Mouse (Mus musculus): ENCODE data around the gene Epb41l1.
"Not testable (repeated sequence)": the region's sequence is repeated elsewhere in the genome, so short reads cannot be mapped to it uniquely, and the experiment has no call there.

Gene Epb41l1

DNA sequence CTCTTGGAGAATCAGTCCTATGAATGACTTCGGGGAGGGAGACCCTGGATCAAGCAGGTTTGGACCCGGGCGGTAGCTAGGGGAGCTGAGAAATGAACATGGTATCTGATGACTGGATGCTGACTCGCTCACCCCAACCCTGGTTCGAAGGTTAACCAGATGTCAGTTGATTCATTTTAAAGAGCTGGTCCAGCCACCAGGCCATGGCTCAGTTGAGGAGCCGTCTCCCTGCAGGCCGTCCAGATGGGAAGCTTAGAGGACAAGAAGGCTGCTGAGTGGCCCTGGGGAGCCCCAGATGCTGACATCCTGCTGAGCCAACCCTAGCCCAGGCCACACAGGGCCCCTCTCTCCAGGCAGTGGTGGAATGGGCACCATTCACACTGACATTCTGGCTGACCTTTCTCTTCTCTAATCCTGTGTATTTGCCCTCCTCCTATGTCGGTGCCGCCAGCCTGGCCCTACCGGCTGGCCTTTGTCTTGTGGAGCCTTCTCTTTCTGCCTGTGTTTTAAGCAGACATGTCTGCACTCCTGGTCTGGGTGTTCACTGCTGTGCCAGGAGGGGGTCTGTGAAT, 67.0 kb downstream of the Epb41l1 start:
- DNase-seq (ENCODE audit: low spot score), result no peak

DNA sequence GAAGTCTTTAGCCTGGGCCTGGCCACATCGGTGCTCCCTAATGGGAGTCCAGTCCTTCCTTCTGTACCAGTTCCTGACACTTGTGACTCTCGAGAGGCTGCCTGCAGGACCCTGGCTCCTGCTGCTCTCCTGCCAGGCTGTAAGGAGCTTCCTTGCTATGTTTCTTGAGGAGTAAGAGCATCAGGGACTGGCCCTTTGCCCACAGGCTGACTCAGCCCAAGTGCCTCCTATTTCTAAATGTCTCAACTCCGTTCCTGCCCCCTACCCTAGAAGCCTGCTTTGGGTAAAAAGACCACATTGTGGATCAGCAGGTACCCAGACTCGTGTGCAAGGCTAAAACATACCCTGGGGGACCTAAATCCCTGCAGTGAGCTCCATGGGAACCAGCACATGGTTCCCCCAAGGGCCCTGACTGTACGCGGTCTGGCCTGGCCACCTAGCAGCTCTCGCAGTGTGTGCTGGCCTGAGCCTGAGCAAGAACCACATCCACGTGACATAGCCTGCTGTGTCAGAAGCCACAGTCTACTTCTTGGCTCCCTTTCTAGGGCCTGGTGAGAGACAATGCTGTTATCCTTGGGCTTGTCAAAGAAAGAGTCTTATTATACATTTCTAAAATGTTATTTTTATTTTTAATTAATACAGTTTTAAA, 67.6 kb downstream of the Epb41l1 start:
- DNase-seq (ENCODE audit: low spot score), result no peak

DNA sequence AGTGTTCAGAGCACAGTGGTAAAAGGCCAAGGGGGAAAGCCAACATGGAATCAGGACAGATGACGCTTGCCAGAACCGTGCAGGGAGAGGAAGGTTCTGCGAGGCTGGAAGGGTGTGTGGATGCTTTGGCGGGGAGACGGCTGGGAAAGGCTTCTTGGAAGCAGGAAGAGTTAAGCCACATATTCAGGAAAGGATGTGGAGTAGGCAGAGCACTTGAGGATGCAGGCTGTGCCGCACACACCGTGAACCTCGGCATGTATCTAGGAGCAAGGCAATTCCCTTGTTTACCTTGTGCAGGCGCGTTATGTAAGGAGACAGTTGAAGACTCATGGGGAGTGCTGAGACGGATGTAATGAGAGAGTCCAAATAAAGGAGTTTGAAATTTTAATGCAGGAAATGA, 69.5 kb downstream of the Epb41l1 start:
- DNase-seq (ENCODE audit: low spot score), result no peak

DNA sequence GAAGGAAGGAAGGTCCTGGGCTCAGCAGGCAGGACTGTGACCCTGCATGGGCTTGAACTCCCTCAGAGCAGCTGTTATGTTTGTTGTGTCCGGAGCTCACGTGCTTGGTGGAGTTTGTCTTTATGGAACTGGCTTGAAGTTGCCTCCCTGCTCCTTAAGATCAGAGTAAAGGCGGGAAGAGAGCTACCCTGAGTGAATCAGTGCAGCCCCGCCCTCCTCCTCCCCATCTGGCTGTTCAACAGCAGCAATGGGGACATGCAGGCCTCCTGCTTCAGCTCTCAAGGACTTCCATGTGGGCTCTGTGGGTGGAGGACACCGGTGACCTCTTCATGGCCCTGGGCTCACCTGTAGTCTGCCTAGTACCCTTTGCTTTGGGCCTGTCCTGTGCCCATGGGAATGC, 71.1 kb downstream of the Epb41l1 start:
- no peak for DNase-seq (ENCODE audit: low spot score)

- no peak for DNase-seq (ENCODE audit: low spot score)
Measured at GRCm38 (mm10) chr2:156493766-156494165, 73.1 kb downstream of the Epb41l1 start.

- DNase-seq (ENCODE audit: low spot score), result no peak
Measured at GRCm38 (mm10) chr2:156494465-156494864, 73.8 kb downstream of the Epb41l1 start.

GRCm38 (mm10) chr2:156494875-156495274, 74.2 kb downstream of the Epb41l1 start:
- DNase-seq (ENCODE audit: low spot score), result no peak

GRCm38 (mm10) chr2:156496816-156497566, 76.3 kb downstream of the Epb41l1 start:
- DNase-seq (ENCODE audit: low spot score), result no peak

DNA sequence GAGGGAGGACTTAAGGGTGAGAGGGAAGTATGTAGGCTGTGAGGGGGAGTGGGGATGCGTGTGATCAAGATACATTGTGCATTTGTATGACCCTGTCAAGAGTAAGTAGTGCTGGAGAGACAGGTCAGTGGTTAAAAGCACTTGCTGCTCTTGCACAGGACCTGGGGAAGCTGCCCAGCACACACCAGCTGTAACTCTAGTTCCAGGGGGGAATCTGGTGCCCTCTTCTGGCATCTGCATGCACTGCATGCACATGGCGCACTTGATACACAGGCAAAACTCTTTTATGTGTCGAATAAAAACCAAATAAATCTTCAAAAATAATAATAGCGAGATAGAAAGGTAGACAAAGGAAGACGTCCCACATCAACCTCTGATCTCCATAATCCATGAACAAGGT, 77.2 kb downstream of the Epb41l1 start:
- DNase-seq (ENCODE audit: low spot score), result peak; percentile 61

GRCm38 (mm10) chr2:156501025-156501424, 80.3 kb downstream of the Epb41l1 start:
- no peak for DNase-seq (ENCODE audit: low spot score)

GRCm38 (mm10) chr2:156505533-156505932, 84.8 kb downstream of the Epb41l1 start:
- DNase-seq (ENCODE audit: low spot score), result no peak

DNA sequence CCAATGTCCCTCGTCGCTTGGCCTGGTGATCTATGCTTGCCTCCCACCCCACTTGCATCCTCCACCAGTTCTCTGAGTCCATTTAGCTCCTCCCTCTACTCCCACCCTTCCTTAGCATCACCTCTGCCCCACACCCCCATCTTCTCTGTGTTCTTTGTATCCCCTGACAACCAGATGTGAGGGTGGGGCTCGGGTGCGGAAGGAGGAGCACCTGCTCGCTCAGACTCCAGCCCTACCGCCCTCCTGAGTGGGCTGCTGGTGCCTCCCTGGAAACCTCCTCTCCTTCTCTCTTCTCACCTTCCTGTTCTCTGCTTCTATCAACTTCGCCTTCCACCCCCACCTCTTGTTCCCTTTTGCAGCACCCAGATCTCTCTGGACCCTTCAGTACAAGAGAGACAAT, 91.3 kb downstream of the Epb41l1 start:
- no peak for DNase-seq (ENCODE audit: low spot score)

DNA sequence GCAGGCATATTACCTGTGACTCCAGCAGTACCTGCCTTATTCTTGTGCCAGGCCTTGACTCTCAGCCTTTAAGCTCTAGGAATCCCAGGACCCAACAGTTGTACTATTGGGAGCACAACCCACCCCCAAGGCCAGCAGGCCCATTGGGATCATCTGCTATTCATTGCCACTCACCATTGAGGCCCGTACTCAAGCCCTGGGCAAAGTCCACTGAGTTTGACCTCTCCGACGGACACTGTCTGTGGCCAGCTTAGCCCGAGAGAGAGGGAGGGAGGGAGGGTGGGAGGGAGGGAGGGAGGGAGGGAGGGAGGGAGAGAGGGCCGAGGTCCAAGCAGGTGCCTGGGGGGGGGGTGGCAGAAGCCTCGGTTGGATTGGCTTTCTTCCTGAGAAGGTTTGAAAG, 91.9 kb downstream of the Epb41l1 start:
- DNase-seq (ENCODE audit: low spot score), result no peak

DNA sequence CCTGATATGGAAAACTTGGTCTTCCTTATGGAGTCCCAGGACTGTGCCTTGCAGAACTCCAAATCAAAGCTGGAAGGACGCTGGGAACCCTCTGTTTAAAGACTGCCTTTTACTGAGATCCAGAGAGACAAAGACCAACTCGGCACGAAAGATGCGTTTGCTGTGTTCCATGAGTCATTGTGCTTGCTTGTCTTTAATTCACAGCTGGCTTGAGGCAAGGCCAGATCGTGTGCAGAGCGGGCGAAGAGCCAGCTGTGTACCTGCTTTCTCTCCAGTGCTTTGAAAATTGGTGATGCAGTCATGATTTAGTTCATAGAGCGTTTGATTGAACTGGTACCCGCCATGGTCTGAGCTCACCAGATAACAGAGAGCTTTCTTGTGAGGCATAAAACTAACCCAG, 94.4 kb downstream of the Epb41l1 start:
- no peak for DNase-seq (ENCODE audit: low spot score)

- peak; percentile 71 for DNase-seq (ENCODE audit: low spot score)
Measured at GRCm38 (mm10) chr2:156515565-156516185, 95.0 kb downstream of the Epb41l1 start.

DNA sequence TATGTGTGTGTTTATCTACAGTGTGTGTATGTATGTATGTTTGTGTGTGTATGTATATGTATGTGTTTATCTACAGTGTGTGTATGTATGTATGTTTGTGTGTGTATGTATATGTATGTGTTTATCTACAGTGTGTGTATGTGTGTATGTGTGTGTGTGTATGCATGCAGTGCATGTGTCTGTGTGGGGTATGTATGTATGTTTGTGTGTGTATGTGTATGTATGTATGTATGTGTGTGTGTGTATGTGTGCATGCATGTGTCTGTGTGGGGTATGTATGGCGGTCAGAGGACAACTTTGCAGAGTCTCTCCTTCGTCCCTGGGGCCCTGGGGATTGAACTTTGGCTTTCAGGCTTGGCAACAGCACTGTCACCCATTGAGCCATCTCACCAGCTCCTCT, 96.0 kb downstream of the Epb41l1 start:
- DNase-seq (ENCODE audit: low spot score), result not testable (repeated sequence)

DNA sequence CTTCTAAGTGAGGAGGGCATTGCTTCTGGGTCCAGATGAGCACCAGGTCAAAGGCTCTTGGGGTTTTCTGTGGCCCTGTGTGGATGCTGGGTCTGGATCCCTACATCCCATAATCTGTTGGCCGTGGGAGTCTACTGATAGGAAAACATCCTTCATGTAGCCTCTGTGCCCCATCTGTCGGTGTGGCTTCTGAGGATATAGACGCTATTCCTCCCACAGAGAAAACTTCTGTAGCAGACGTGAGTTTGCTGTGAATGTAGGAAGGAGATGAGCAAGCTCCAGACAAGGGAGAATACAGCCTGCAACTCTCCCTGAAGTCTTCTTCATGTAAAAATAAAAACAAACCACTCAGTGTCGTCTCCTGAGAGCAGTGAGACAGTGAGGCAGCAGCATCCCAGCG, 97.6 kb downstream of the Epb41l1 start:
- no peak for DNase-seq (ENCODE audit: low spot score)

- no peak for DNase-seq (ENCODE audit: low spot score)
Measured at GRCm38 (mm10) chr2:156519584-156519983, 98.9 kb downstream of the Epb41l1 start.

DNA sequence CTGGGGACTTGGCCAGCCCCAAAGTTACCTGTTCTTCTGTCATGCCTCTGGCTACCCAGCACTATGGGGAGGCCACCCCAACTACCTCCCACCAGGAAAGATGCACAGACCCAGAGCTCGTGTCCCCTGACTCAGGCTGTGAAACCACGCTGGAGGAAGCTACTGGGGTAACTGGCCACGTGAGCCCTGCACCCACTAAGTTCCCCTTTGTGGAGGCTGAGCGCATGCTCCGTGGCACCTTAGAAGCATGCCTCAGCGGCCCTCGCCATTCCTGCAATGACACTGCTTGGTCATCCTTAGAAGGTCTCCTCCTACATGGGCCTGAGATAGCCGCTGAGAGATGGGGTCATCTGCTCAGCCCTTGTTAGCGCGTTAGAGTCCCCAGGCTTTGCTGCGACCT, 102.3 kb downstream of the Epb41l1 start:
- no peak for DNase-seq (ENCODE audit: low spot score)

GRCm38 (mm10) chr2:156524078-156524477, 103.4 kb downstream of the Epb41l1 start:
- DNase-seq (ENCODE audit: low spot score), result no peak

GRCm38 (mm10) chr2:156529726-156530125, 109.0 kb downstream of the Epb41l1 start:
- no peak for DNase-seq (ENCODE audit: low spot score)

- DNase-seq (ENCODE audit: low spot score), result no peak
Measured at GRCm38 (mm10) chr2:156533160-156533559, 112.5 kb downstream of the Epb41l1 start.

Data from ovary, postnatal 36 days (tissue).